In the genomic region with DNA sequence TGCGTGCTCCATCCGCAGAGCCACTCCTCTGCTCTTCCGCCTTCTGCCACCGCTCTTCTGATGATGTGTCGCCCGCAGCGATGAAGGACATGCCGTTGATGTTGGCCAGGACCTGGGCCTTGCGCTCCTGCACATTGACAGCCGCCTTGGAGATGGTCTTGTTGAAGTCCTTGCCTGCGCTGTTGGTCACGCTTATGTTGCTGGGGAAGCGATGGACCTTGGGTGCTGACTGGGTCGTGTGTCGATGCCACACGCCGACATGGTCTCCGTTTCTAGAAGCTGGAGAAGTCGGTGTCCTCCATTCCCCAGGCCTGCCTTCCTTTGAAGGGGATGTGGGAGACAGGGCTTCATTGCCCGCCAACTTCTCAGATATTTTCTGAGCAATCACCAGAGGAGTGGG, we compare ENCODE assay signal across 10 mouse cellular contexts. TPM values are rescaled to one million over a fixed set of nuclear protein-coding genes. Genes with fewer than 3 reads are reported as not detected.
DNase-seq lines count a peak whose midpoint lies in the region; ATAC-seq and TF ChIP-seq lines count a peak whose summit lies in the region.
"Had no signal": no experiment of that assay in that cellular context is flagged by ENCODE, and none has a peak within 500 bp of the region (broad histone marks: within the 10 kb centered on the region; RNA-seq: fewer than 3 reads in every experiment).

No protein-coding gene starts in this region.

- H3K27me3 ChIP-seq in kidney, postnatal 0 days (ENCODE audit: insufficient read depth, low read length) = peaks cover 5% of the 10 kb centered on the region; the same call in 1 of the 2 replicates
- peaks cover 24% of the 10 kb centered on the region for H3K27me3 ChIP-seq in embryonic facial prominence, embryonic 13.5 days
- peaks cover 5% of the 10 kb centered on the region; the same call in 1 of the 2 replicates for H3K27me3 ChIP-seq in hindbrain, embryonic 16.5 days (replicated peaks; ENCODE audit: control insufficient read depth, insufficient read depth, low read length)
- peaks cover 13% of the 10 kb centered on the region; the same call in 1 of the 2 replicates for H3K27me3 ChIP-seq in midbrain, embryonic 15.5 days (replicated peaks)

- H3K4me1 ChIP-seq in kidney, postnatal 0 days (replicated peaks; ENCODE audit: insufficient read depth, low read length) = no peaks in the 10 kb centered on the region
- peaks cover 23% of the 10 kb centered on the region for H3K4me1 ChIP-seq in embryonic facial prominence, embryonic 13.5 days
- H3K4me1 ChIP-seq in hindbrain, embryonic 16.5 days (ENCODE audit: control insufficient read depth, insufficient read depth, low read depth, low read length) = peaks cover 12% of the 10 kb centered on the region; the same call in 1 of the 2 replicates
- peaks cover 11% of the 10 kb centered on the region for H3K4me1 ChIP-seq in midbrain, embryonic 15.5 days

- H3K9me3 ChIP-seq in kidney, postnatal 0 days (replicated peaks; ENCODE audit: low read length) = no peaks in the 10 kb centered on the region
- 0 out of 2 replicates have a peak, but pooled peaks cover 4% of the 10 kb centered on the region for H3K9me3 ChIP-seq in embryonic facial prominence, embryonic 13.5 days
- H3K9me3 ChIP-seq in hindbrain, embryonic 16.5 days (ENCODE audit: control insufficient read depth, low read length) = no peaks in the 10 kb centered on the region
- no peaks in the 10 kb centered on the region for H3K9me3 ChIP-seq in midbrain, embryonic 15.5 days

- H3K4me3 ChIP-seq in kidney, postnatal 0 days (replicated peaks; ENCODE audit: low read depth, low read length) = peak overlapping the region; percentile 22
- H3K4me3 ChIP-seq in embryonic facial prominence, embryonic 13.5 days = peak overlapping the region; percentile 50
- peak overlapping the region; percentile 58 for H3K4me3 ChIP-seq in hindbrain, embryonic 16.5 days (ENCODE audit: low read length)
- H3K4me3 ChIP-seq in midbrain, embryonic 15.5 days = peak overlapping the region; percentile 45

- H3K27ac ChIP-seq in kidney, postnatal 0 days = no peak overlapping the region
- no peak overlapping the region for H3K27ac ChIP-seq in embryonic facial prominence, embryonic 13.5 days
- H3K27ac ChIP-seq in hindbrain, embryonic 16.5 days (ENCODE audit: low read depth, low read length) = no peak overlapping the region
- H3K27ac ChIP-seq in midbrain, embryonic 15.5 days = no peak overlapping the region

- no peaks in the 10 kb centered on the region for H3K36me3 ChIP-seq in kidney, postnatal 0 days (ENCODE audit: insufficient read depth, low read length)
- H3K36me3 ChIP-seq in embryonic facial prominence, embryonic 13.5 days = no peaks in the 10 kb centered on the region
- H3K36me3 ChIP-seq in hindbrain, embryonic 16.5 days (ENCODE audit: control insufficient read depth, insufficient read depth, low read length) = no peaks in the 10 kb centered on the region
- no peaks in the 10 kb centered on the region for H3K36me3 ChIP-seq in midbrain, embryonic 15.5 days (replicated peaks)

- WGBS in kidney, postnatal 0 days = 48% methylated on average over 20 of the region's 20 CpGs
- 39% methylated on average over 20 of the region's 20 CpGs for WGBS in embryonic facial prominence, embryonic 13.5 days
- 48% methylated on average over 20 of the region's 20 CpGs for WGBS in hindbrain, embryonic 16.5 days
- WGBS in midbrain, embryonic 15.5 days = 45% methylated on average over 20 of the region's 20 CpGs

- peak overlapping the region; percentile 61 for H3K4me2 ChIP-seq in kidney, postnatal 0 days (ENCODE audit: low read length)
- H3K4me2 ChIP-seq in embryonic facial prominence, embryonic 13.5 days = peak overlapping the region; percentile 88
- peak overlapping the region; percentile 89 for H3K4me2 ChIP-seq in hindbrain, embryonic 16.5 days (ENCODE audit: low read length)
- H3K4me2 ChIP-seq in midbrain, embryonic 15.5 days = peak overlapping the region; percentile 91

- no peak for TF ChIP-seq CTCF in kidney, postnatal 0 days (IDR thresholded peaks at IDR 0.05; ENCODE audit: low read depth)

- H3K9ac ChIP-seq in kidney, postnatal 0 days (ENCODE audit: low read depth, low read length) = peak overlapping the region; percentile 41; the same call in 1 of the 2 replicates
- H3K9ac ChIP-seq in embryonic facial prominence, embryonic 13.5 days = peak overlapping the region; percentile 71
- H3K9ac ChIP-seq in hindbrain, embryonic 16.5 days (ENCODE audit: low read depth, low read length) = peak overlapping the region; percentile 72
- peak overlapping the region; percentile 63 for H3K9ac ChIP-seq in midbrain, embryonic 15.5 days

- DNase-seq in kidney, postnatal 0 days (ENCODE audit: low spot score) = no peak
- DNase-seq in kidney, adult 8-10 months = no peak
- no peak for DNase-seq in thymus, postnatal 10 days (ENCODE audit: low spot score in 2 of 2)
- DNase-seq in adrenal gland, adult 18-20 months (ENCODE audit: low spot score in 2 of 2) = no peak
- no peak for DNase-seq in layer of hippocampus, postnatal 10 days (ENCODE audit: low spot score in 2 of 2)
- DNase-seq: cerebellum, adult 8-10 months; kidney, adult 2 months had no signal

- no peak; the same call in 1 of the 2 replicates for ATAC-seq in kidney, postnatal 0 days (replicated peaks; ENCODE audit: low FRiP score, low read depth)
- no peak for ATAC-seq in embryonic facial prominence, embryonic 13.5 days (ENCODE audit: insufficient number of reproducible peaks, insufficient read depth, low FRiP score, low TSS enrichment, low read depth)
- ATAC-seq in hindbrain, embryonic 16.5 days = no peak; the same call in 1 of the 2 replicates
- ATAC-seq in midbrain, embryonic 15.5 days (replicated peaks) = 0 out of 2 replicates have a peak, but pooled peaks have one; percentile 18

RNA-seq across cellular contexts. Expression of a gene that starts 29.3 kb away (rescaled TPM):
- 16.7 and 17.0 TPM in 2 replicates for polyA plus RNA-seq in kidney, postnatal 0 days (2015; fragmentation: Nextera tagmentation; extraction: Ambion mirVana)
- polyA plus RNA-seq in embryonic facial prominence, embryonic 13.5 days (2015; fragmentation: Nextera tagmentation; extraction: Ambion mirVana) = 9.4 and 10.1 TPM in 2 replicates
- 10.5 and 10.6 TPM in 2 replicates for polyA plus RNA-seq in hindbrain, embryonic 16.5 days (2015; fragmentation: Nextera tagmentation; extraction: Ambion mirVana)
- polyA plus RNA-seq in midbrain, embryonic 15.5 days (2015; fragmentation: Nextera tagmentation; extraction: Ambion mirVana) = 6.3 and 6.8 TPM in 2 replicates
- 10 to 100 TPM; 14.0 to 21.6 TPM for total RNA-seq in adrenal gland, adult 18-20 months (2021)
- total RNA-seq in layer of hippocampus, postnatal 10 days (2021) = 1 to 10 TPM; 2.2 to 3.2 TPM
